Mouse (Mus musculus) MEL (cell line): ENCODE measurements around the gene Spp2. TPM values are rescaled to one million over a fixed set of nuclear protein-coding genes. Genes with fewer than 3 reads are reported as not detected.

Experiments
- DNase-seq: peaks from one replicate; pipeline ENCODE4 v3.0.0; 2011; ENCODE audit warnings: low read depth, low spot score
- H3K27ac ChIP-seq: 2 replicates; pipeline ENCODE4 v1.5.1; 2012; ENCODE audit warnings: low read depth, mild to moderate bottlenecking, control low read depth, low read length, moderate library complexity; ENCODE audit not compliant: control insufficient read depth
- H3K27me3 ChIP-seq, 2 experiments: fragments of 150-350 bp in 1 of 2; sonication (generic) in 1 of 2; 2 replicates each; pipeline ENCODE4 v1.6.1; 2012; ENCODE audit warnings: low read length in 2 of 2, mild to moderate bottlenecking in 2 of 2, improper control_type of control experiment in 1 of 2, moderate library complexity in 1 of 2; ENCODE audit not compliant: insufficient read depth in 2 of 2, control insufficient read depth in 1 of 2
- H3K36me3 ChIP-seq, 2 experiments: 2 replicates each; pipeline ENCODE4 v1.6.1; 2012 to 2014; ENCODE audit warnings: low read length in 2 of 2, improper control_type of control experiment in 1 of 2, inconsistent platforms in 1 of 2, mild to moderate bottlenecking in 1 of 2; ENCODE audit not compliant: insufficient read depth in 2 of 2, control insufficient read depth in 1 of 2
- H3K4me1 ChIP-seq, 2 experiments: fragments of 150-350 bp in 1 of 2; sonication (generic) in 1 of 2; 2 replicates each; pipeline ENCODE4 v1.6.1; 2012; ENCODE audit warnings: low read length in 2 of 2, improper control_type of control experiment in 1 of 2, mild to moderate bottlenecking in 1 of 2; ENCODE audit not compliant: insufficient read depth in 2 of 2, control insufficient read depth in 1 of 2
- H3K4me3 ChIP-seq, 2 experiments: fragments of 150-350 bp in 1 of 2; sonication (generic) in 1 of 2; 2 replicates each; pipeline ENCODE4 v1.5.1; 2012; ENCODE audit warnings: low read depth in 2 of 2, low read length in 2 of 2, mild to moderate bottlenecking in 2 of 2, moderate library complexity in 2 of 2, control low read depth in 1 of 2, improper control_type of control experiment in 1 of 2; ENCODE audit not compliant: control insufficient read depth in 1 of 2, insufficient read depth in 1 of 2
- H3K79me2 ChIP-seq: 2 replicates; pipeline ENCODE4 v1.6.1; 2012; ENCODE audit warnings: mild to moderate bottlenecking, low read length, moderate library complexity; ENCODE audit not compliant: control insufficient read depth, poor library complexity, insufficient read depth
- H3K9ac ChIP-seq: 2 replicates; pipeline ENCODE4 v1.6.1; 2012; ENCODE audit warnings: low read depth, mild to moderate bottlenecking, control low read depth, low read length, moderate library complexity; ENCODE audit not compliant: control insufficient read depth, poor library complexity, severe bottlenecking
- H3K9me3 ChIP-seq: fragments of 150-350 bp; sonication (generic); replicated peaks from 2 replicates; pipeline ENCODE4 v1.6.1; 2012; ENCODE audit warnings: mild to moderate bottlenecking, low read length, improper control_type of control experiment, moderate library complexity; ENCODE audit not compliant: insufficient read depth
- BHLHE40 ChIP-seq: IDR thresholded peaks from 2 replicates; pipeline ENCODE4 v1.6.1; 2012; ENCODE audit warnings: low read depth, mild to moderate bottlenecking, inconsistent platforms, low read length, improper control_type of control experiment, borderline replicate concordance
- CTCF ChIP-seq, 3 experiments: IDR thresholded peaks in 2 of 3; conservative IDR thresholded peaks in 1 of 3; 2 replicates each; pipeline ENCODE4 v1.5.1; 2011 to 2012; ENCODE audit warnings: low read length in 3 of 3, low read depth in 2 of 3, mild to moderate bottlenecking in 2 of 3, improper control_type of control experiment in 1 of 3, inconsistent platforms in 1 of 3, mixed read lengths in 1 of 3, moderate library complexity in 1 of 3; ENCODE audit not compliant: control insufficient read depth in 1 of 3, insufficient read depth in 1 of 3, poor library complexity in 1 of 3, severe bottlenecking in 1 of 3
- EP300 ChIP-seq, 2 experiments: IDR thresholded peaks; 2 replicates each; pipeline ENCODE4 v1.6.1; 2011; ENCODE audit warnings: improper control_type of control experiment in 2 of 2, low read length in 2 of 2, low read depth in 1 of 2, mild to moderate bottlenecking in 1 of 2
- GABPA ChIP-seq: IDR thresholded peaks from 2 replicates; pipeline ENCODE4 v1.6.1; 2012; ENCODE audit warnings: low read depth, mild to moderate bottlenecking, inconsistent platforms, low read length, improper control_type of control experiment, moderate library complexity
- GATA1 ChIP-seq: IDR thresholded peaks from 2 replicates; pipeline ENCODE4 v1.6.1; 2011; ENCODE audit warnings: low read depth, low read length, improper control_type of control experiment
- HCFC1 ChIP-seq: IDR thresholded peaks from 2 replicates; pipeline ENCODE4 v1.6.1; 2012; ENCODE audit warnings: low read depth, mild to moderate bottlenecking, inconsistent platforms, low read length, improper control_type of control experiment, moderate library complexity
- KAT2A ChIP-seq: conservative IDR thresholded peaks from 2 replicates; pipeline ENCODE4 v1.6.1; 2012; ENCODE audit warnings: low read depth, low read length, improper control_type of control experiment, inconsistent platforms
- MAFK ChIP-seq: IDR thresholded peaks from 2 replicates; pipeline ENCODE4 v1.6.1; 2011; ENCODE audit warnings: low read depth, mild to moderate bottlenecking, low read length, improper control_type of control experiment, borderline replicate concordance
- MAZ ChIP-seq: IDR thresholded peaks from 2 replicates; pipeline ENCODE4 v1.6.1; 2012; ENCODE audit warnings: low read depth, mild to moderate bottlenecking, inconsistent platforms, low read length, improper control_type of control experiment
- MEF2A ChIP-seq: IDR thresholded peaks from 2 replicates; pipeline ENCODE4 v1.6.1; 2014; ENCODE audit warnings: low read depth, mild to moderate bottlenecking, inconsistent platforms, low read length, improper control_type of control experiment; ENCODE audit not compliant: poor library complexity, insufficient replicate concordance, severe bottlenecking; ENCODE audit errors: extremely low read depth
- POLR2A ChIP-seq, 2 experiments: IDR thresholded peaks; 2 replicates each; pipeline ENCODE4 v1.6.1; 2011 to 2012; ENCODE audit warnings: low read length in 2 of 2, mild to moderate bottlenecking in 2 of 2, control low read depth in 1 of 2, improper control_type of control experiment in 1 of 2, low read depth in 1 of 2, moderate library complexity in 1 of 2; ENCODE audit not compliant: control insufficient read depth in 1 of 2, insufficient read depth in 1 of 2, poor library complexity in 1 of 2
- SMC3 ChIP-seq: IDR thresholded peaks from 2 replicates; pipeline ENCODE4 v1.6.1; 2011; ENCODE audit warnings: low read depth, low read length, improper control_type of control experiment
- TAL1 ChIP-seq: IDR thresholded peaks from 2 replicates; pipeline ENCODE4 v1.6.1; 2012; ENCODE audit warnings: mild to moderate bottlenecking, inconsistent platforms, low read length, moderate library complexity, mixed read lengths
- UBTF ChIP-seq: IDR thresholded peaks from 2 replicates; pipeline ENCODE4 v1.6.1; 2012; ENCODE audit warnings: low read depth, mild to moderate bottlenecking, inconsistent platforms, low read length, improper control_type of control experiment, moderate library complexity, borderline replicate concordance; ENCODE audit not compliant: insufficient read depth
- USF2 ChIP-seq, 2 experiments: IDR thresholded peaks; 2 replicates each; pipeline ENCODE4 v1.6.1; 2011 to 2012; ENCODE audit warnings: improper control_type of control experiment in 2 of 2, low read length in 2 of 2, borderline replicate concordance in 1 of 2, inconsistent platforms in 1 of 2, low read depth in 1 of 2, mild to moderate bottlenecking in 1 of 2; ENCODE audit not compliant: insufficient read depth in 1 of 2
- ZKSCAN1 ChIP-seq: IDR thresholded peaks from 2 replicates; pipeline ENCODE4 v1.6.1; 2012; ENCODE audit warnings: low read depth, mild to moderate bottlenecking, inconsistent platforms, low read length, improper control_type of control experiment, moderate library complexity
- ZMIZ1 ChIP-seq: IDR thresholded peaks from 2 replicates; pipeline ENCODE4 v1.6.1; 2012; ENCODE audit warnings: low read depth, mild to moderate bottlenecking, inconsistent platforms, low read length, improper control_type of control experiment, moderate library complexity
- ZNF384 ChIP-seq: IDR thresholded peaks from 2 replicates; pipeline ENCODE4 v1.6.1; 2012; ENCODE audit warnings: low read depth, mild to moderate bottlenecking, inconsistent platforms, low read length, improper control_type of control experiment
- polyA plus RNA-seq, 2 experiments: library from polyadenylated mRNA; stranded (reverse) in 1 of 2; unstranded in 1 of 2; fragments of >175 nt in 1 of 2; fragments of >200 nt in 1 of 2; gene quantifications; 2 replicates each; pipeline versions ENCODE4 v1.2.1 to v1.2.4; 2012; ENCODE audit warnings: low replicate concordance in 2 of 2, low read depth in 1 of 2; ENCODE audit not compliant: insufficient read length in 2 of 2, insufficient read depth in 1 of 2, missing spikeins in 1 of 2
- total RNA-seq: library from RNA; depleted of rRNA; stranded (reverse); fragments of 300-350 nt; gene quantifications from 2 replicates; pipeline ENCODE4 v1.2.3, GENCODE M21; 2012

Spp2 gene
- total and polyA plus RNA-seq, 3 experiments, result not detected

DNA sequence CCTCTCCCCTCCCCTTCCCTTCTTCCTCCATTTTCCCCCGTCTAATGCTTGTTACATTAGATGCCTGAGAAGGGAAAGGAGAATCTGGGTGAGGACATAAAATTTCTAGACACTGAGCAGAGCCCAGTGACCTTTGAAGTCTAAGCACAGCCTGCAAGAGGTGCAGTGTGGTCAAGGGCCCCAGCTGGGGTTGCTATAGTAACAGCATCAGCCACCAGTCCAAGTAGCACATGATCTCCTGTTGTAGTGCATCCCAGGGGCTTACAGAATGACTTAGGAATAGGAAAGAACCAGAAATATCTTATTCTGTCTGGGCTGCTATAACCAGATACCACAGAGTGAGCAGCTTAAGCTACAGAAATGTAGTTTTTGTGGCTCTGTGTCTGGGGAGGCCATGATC, 22.7 kb downstream of the Spp2 start:
- Histone ChIP-seq H3K36me3 (no peaks in the 10 kb centered on the region), H3K4me1 (0 out of 4 replicates have a peak, but pooled peaks cover 0 to 3% of the 10 kb centered on the region in 2 experiments), H3K27me3 (no peaks in the 10 kb centered on the region), H3K9ac (no peak overlapping the region), H3K4me3 (no peak overlapping the region), H3K27ac (no peak overlapping the region), H3K9me3 (no peaks in the 10 kb centered on the region), H3K79me2 (no peaks in the 10 kb centered on the region)
- TF ChIP-seq ZKSCAN1 (no peak), EP300 (IDR thresholded peaks at IDR 0.05; ENCODE audit: low read depth in 1 of 2, low read length in 2 of 2) (no peak), POLR2A (IDR thresholded peaks at IDR 0.05; ENCODE audit: control insufficient read depth in 1 of 2, insufficient read depth in 1 of 2, low read depth in 1 of 2, low read length in 2 of 2, poor library complexity in 1 of 2) (no peak), BHLHE40 (no peak), GABPA (no peak), GATA1 (no peak), MAZ (no peak), ZNF384 (no peak), CTCF (IDR thresholded peaks at IDR 0.05 in 2 of 3, conservative IDR thresholded peaks at IDR 0.05 in 1 of 3; ENCODE audit: control insufficient read depth in 1 of 3, insufficient read depth in 1 of 3, low read depth in 2 of 3, low read length in 3 of 3, poor library complexity in 1 of 3, severe bottlenecking in 1 of 3) (no peak), TAL1 (no peak), USF2 (IDR thresholded peaks at IDR 0.05; ENCODE audit: borderline replicate concordance in 1 of 2, insufficient read depth in 1 of 2, low read depth in 1 of 2, low read length in 2 of 2) (no peak), KAT2A (no peak), ZMIZ1 (no peak), UBTF (no peak), SMC3 (no peak), MEF2A (no peak)
- DNase-seq, result no peak

DNA sequence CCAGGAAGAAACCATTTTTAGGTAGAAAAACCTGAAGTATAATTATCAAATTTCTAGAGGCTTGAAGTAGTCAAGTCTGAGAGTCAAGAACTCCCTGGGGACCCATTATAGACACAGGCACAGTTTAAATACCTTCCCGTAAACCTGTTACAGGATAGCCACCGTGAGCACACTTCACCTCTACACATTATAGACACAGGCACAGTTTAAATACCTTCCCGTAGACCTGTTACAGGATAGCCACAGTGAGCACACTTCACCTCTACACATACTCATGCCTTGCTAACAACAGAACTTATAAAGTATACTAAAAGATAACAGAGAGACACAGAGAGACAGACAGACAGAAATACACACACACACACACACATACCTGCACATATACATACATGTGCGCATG, 24.5 kb downstream of the Spp2 start:
- Histone ChIP-seq H3K27ac (no peak overlapping the region), H3K36me3 (no peaks in the 10 kb centered on the region), H3K27me3 (no peaks in the 10 kb centered on the region), H3K9me3 (no peaks in the 10 kb centered on the region), H3K4me1 (0 out of 4 replicates have a peak, but pooled peaks cover 0 to 3% of the 10 kb centered on the region in 2 experiments), H3K4me3 (no peak overlapping the region), H3K79me2 (no peaks in the 10 kb centered on the region), H3K9ac (no peak overlapping the region)
- TF ChIP-seq MAFK (no peak), HCFC1 (no peak), UBTF (no peak)
- no peak for DNase-seq
